Mouse (Mus musculus) MEL (cell line): ENCODE data around the gene Ado. TPM values are rescaled to one million over a fixed set of nuclear protein-coding genes. Genes with fewer than 3 reads are reported as not detected.

Experiments used
- DNase-seq: peaks from one replicate; pipeline ENCODE4 v3.0.0; 2011; ENCODE audit warnings: low read depth, low spot score
- H3K27ac ChIP-seq: 2 replicates; pipeline ENCODE4 v1.5.1; 2012; ENCODE audit warnings: low read depth, mild to moderate bottlenecking, control low read depth, low read length, moderate library complexity; ENCODE audit not compliant: control insufficient read depth
- H3K27me3 ChIP-seq, 2 experiments: fragments of 150-350 bp in 1 of 2; sonication (generic) in 1 of 2; 2 replicates each; pipeline ENCODE4 v1.6.1; 2012; ENCODE audit warnings: low read length in 2 of 2, mild to moderate bottlenecking in 2 of 2, improper control_type of control experiment in 1 of 2, moderate library complexity in 1 of 2; ENCODE audit not compliant: insufficient read depth in 2 of 2, control insufficient read depth in 1 of 2
- H3K36me3 ChIP-seq, 2 experiments: 2 replicates each; pipeline ENCODE4 v1.6.1; 2012 to 2014; ENCODE audit warnings: low read length in 2 of 2, improper control_type of control experiment in 1 of 2, inconsistent platforms in 1 of 2, mild to moderate bottlenecking in 1 of 2; ENCODE audit not compliant: insufficient read depth in 2 of 2, control insufficient read depth in 1 of 2
- H3K4me1 ChIP-seq, 2 experiments: fragments of 150-350 bp in 1 of 2; sonication (generic) in 1 of 2; 2 replicates each; pipeline ENCODE4 v1.6.1; 2012; ENCODE audit warnings: low read length in 2 of 2, improper control_type of control experiment in 1 of 2, mild to moderate bottlenecking in 1 of 2; ENCODE audit not compliant: insufficient read depth in 2 of 2, control insufficient read depth in 1 of 2
- H3K4me3 ChIP-seq, 2 experiments: fragments of 150-350 bp in 1 of 2; sonication (generic) in 1 of 2; 2 replicates each; pipeline ENCODE4 v1.5.1; 2012; ENCODE audit warnings: low read depth in 2 of 2, low read length in 2 of 2, mild to moderate bottlenecking in 2 of 2, moderate library complexity in 2 of 2, control low read depth in 1 of 2, improper control_type of control experiment in 1 of 2; ENCODE audit not compliant: control insufficient read depth in 1 of 2, insufficient read depth in 1 of 2
- H3K79me2 ChIP-seq: 2 replicates; pipeline ENCODE4 v1.6.1; 2012; ENCODE audit warnings: mild to moderate bottlenecking, low read length, moderate library complexity; ENCODE audit not compliant: control insufficient read depth, poor library complexity, insufficient read depth
- H3K9ac ChIP-seq: 2 replicates; pipeline ENCODE4 v1.6.1; 2012; ENCODE audit warnings: low read depth, mild to moderate bottlenecking, control low read depth, low read length, moderate library complexity; ENCODE audit not compliant: control insufficient read depth, poor library complexity, severe bottlenecking
- H3K9me3 ChIP-seq: fragments of 150-350 bp; sonication (generic); replicated peaks from 2 replicates; pipeline ENCODE4 v1.6.1; 2012; ENCODE audit warnings: mild to moderate bottlenecking, low read length, improper control_type of control experiment, moderate library complexity; ENCODE audit not compliant: insufficient read depth
- BHLHE40 ChIP-seq: IDR thresholded peaks from 2 replicates; pipeline ENCODE4 v1.6.1; 2012; ENCODE audit warnings: low read depth, mild to moderate bottlenecking, inconsistent platforms, low read length, improper control_type of control experiment, borderline replicate concordance
- CHD2 ChIP-seq: IDR thresholded peaks from 2 replicates; pipeline ENCODE4 v1.6.1; 2011; ENCODE audit warnings: low read length, improper control_type of control experiment
- CTCF ChIP-seq, 3 experiments: IDR thresholded peaks in 2 of 3; conservative IDR thresholded peaks in 1 of 3; 2 replicates each; pipeline ENCODE4 v1.5.1; 2011 to 2012; ENCODE audit warnings: low read length in 3 of 3, low read depth in 2 of 3, mild to moderate bottlenecking in 2 of 3, improper control_type of control experiment in 1 of 3, inconsistent platforms in 1 of 3, mixed read lengths in 1 of 3, moderate library complexity in 1 of 3; ENCODE audit not compliant: control insufficient read depth in 1 of 3, insufficient read depth in 1 of 3, poor library complexity in 1 of 3, severe bottlenecking in 1 of 3
- ELF1 ChIP-seq: IDR thresholded peaks from 2 replicates; pipeline ENCODE4 v1.6.1; 2014; ENCODE audit warnings: low read depth, mild to moderate bottlenecking, inconsistent platforms, low read length, improper control_type of control experiment, moderate library complexity
- EP300 ChIP-seq, 2 experiments: IDR thresholded peaks; 2 replicates each; pipeline ENCODE4 v1.6.1; 2011; ENCODE audit warnings: improper control_type of control experiment in 2 of 2, low read length in 2 of 2, low read depth in 1 of 2, mild to moderate bottlenecking in 1 of 2
- ETS1 ChIP-seq: IDR thresholded peaks from 2 replicates; pipeline ENCODE4 v1.6.1; 2012; ENCODE audit warnings: low read depth, mild to moderate bottlenecking, inconsistent platforms, low read length, improper control_type of control experiment, moderate library complexity
- GABPA ChIP-seq: IDR thresholded peaks from 2 replicates; pipeline ENCODE4 v1.6.1; 2012; ENCODE audit warnings: low read depth, mild to moderate bottlenecking, inconsistent platforms, low read length, improper control_type of control experiment, moderate library complexity
- HCFC1 ChIP-seq: IDR thresholded peaks from 2 replicates; pipeline ENCODE4 v1.6.1; 2012; ENCODE audit warnings: low read depth, mild to moderate bottlenecking, inconsistent platforms, low read length, improper control_type of control experiment, moderate library complexity
- JUND ChIP-seq: IDR thresholded peaks from 2 replicates; pipeline ENCODE4 v1.6.1; 2011; ENCODE audit warnings: low read depth, mild to moderate bottlenecking, improper control_type of control experiment, low read length
- KAT2A ChIP-seq: conservative IDR thresholded peaks from 2 replicates; pipeline ENCODE4 v1.6.1; 2012; ENCODE audit warnings: low read depth, low read length, improper control_type of control experiment, inconsistent platforms
- MAFK ChIP-seq: IDR thresholded peaks from 2 replicates; pipeline ENCODE4 v1.6.1; 2011; ENCODE audit warnings: low read depth, mild to moderate bottlenecking, low read length, improper control_type of control experiment, borderline replicate concordance
- MAX ChIP-seq: IDR thresholded peaks from 2 replicates; pipeline ENCODE4 v1.6.1; 2011; ENCODE audit warnings: low read length, improper control_type of control experiment
- MEF2A ChIP-seq: IDR thresholded peaks from 2 replicates; pipeline ENCODE4 v1.6.1; 2014; ENCODE audit warnings: low read depth, mild to moderate bottlenecking, inconsistent platforms, low read length, improper control_type of control experiment; ENCODE audit not compliant: poor library complexity, insufficient replicate concordance, severe bottlenecking; ENCODE audit errors: extremely low read depth
- MXI1 ChIP-seq: IDR thresholded peaks from 2 replicates; pipeline ENCODE4 v1.6.1; 2011; ENCODE audit warnings: mild to moderate bottlenecking, low read depth, low read length, improper control_type of control experiment
- MYC ChIP-seq: IDR thresholded peaks from 2 replicates; pipeline ENCODE4 v1.6.1; 2011; ENCODE audit warnings: low read depth, mild to moderate bottlenecking, low read length, improper control_type of control experiment, moderate library complexity
- POLR2AphosphoS2 ChIP-seq: IDR thresholded peaks from 2 replicates; pipeline ENCODE4 v1.6.1; 2011; ENCODE audit warnings: low read length, improper control_type of control experiment
- POLR2AphosphoS5 ChIP-seq: IDR thresholded peaks from 2 replicates; pipeline ENCODE4 v1.6.1; 2012; ENCODE audit warnings: low read depth, borderline replicate concordance, mild to moderate bottlenecking, inconsistent platforms, low read length, moderate library complexity, mixed read lengths
- RCOR1 ChIP-seq: IDR thresholded peaks from 2 replicates; pipeline ENCODE4 v1.6.1; 2012; ENCODE audit warnings: low read depth, mild to moderate bottlenecking, inconsistent platforms, low read length, improper control_type of control experiment
- SMC3 ChIP-seq: IDR thresholded peaks from 2 replicates; pipeline ENCODE4 v1.6.1; 2011; ENCODE audit warnings: low read depth, low read length, improper control_type of control experiment
- TBP ChIP-seq: IDR thresholded peaks from 2 replicates; pipeline ENCODE4 v1.8.0; 2011; ENCODE audit warnings: low read depth, low read length, improper control_type of control experiment
- USF2 ChIP-seq, 2 experiments: IDR thresholded peaks; 2 replicates each; pipeline ENCODE4 v1.6.1; 2011 to 2012; ENCODE audit warnings: improper control_type of control experiment in 2 of 2, low read length in 2 of 2, borderline replicate concordance in 1 of 2, inconsistent platforms in 1 of 2, low read depth in 1 of 2, mild to moderate bottlenecking in 1 of 2; ENCODE audit not compliant: insufficient read depth in 1 of 2
- ZC3H11A ChIP-seq: IDR thresholded peaks from 2 replicates; pipeline ENCODE4 v1.6.1; 2012; ENCODE audit warnings: low read depth, mild to moderate bottlenecking, inconsistent platforms, low read length, improper control_type of control experiment
- ZMIZ1 ChIP-seq: IDR thresholded peaks from 2 replicates; pipeline ENCODE4 v1.6.1; 2012; ENCODE audit warnings: low read depth, mild to moderate bottlenecking, inconsistent platforms, low read length, improper control_type of control experiment, moderate library complexity
- polyA plus RNA-seq, 2 experiments: library from polyadenylated mRNA; stranded (reverse) in 1 of 2; unstranded in 1 of 2; fragments of >175 nt in 1 of 2; fragments of >200 nt in 1 of 2; gene quantifications; 2 replicates each; pipeline versions ENCODE4 v1.2.1 to v1.2.4; 2012; ENCODE audit warnings: low replicate concordance in 2 of 2, low read depth in 1 of 2; ENCODE audit not compliant: insufficient read length in 2 of 2, insufficient read depth in 1 of 2, missing spikeins in 1 of 2
- total RNA-seq: library from RNA; depleted of rRNA; stranded (reverse); fragments of 300-350 nt; gene quantifications from 2 replicates; pipeline ENCODE4 v1.2.3, GENCODE M21; 2012

Gene Ado
- total and polyA plus RNA-seq, 3 experiments: 16.9 to 86.9 (median 19.3) TPM

- H3K4me3 ChIP-seq: no peak overlapping the region
- TF ChIP-seq USF2 (IDR thresholded peaks at IDR 0.05; ENCODE audit: borderline replicate concordance in 1 of 2, insufficient read depth in 1 of 2, low read depth in 1 of 2, low read length in 2 of 2) (no peak), TBP (no peak), GABPA (no peak), POLR2AphosphoS2 (no peak), MAFK (no peak), MXI1 (no peak), CHD2 (no peak), MYC (no peak), POLR2AphosphoS5 (no peak), ZC3H11A (no peak), HCFC1 (no peak), ETS1 (no peak), SMC3 (no peak), EP300 (IDR thresholded peaks at IDR 0.05; ENCODE audit: low read depth in 1 of 2, low read length in 2 of 2) (no peak), BHLHE40 (no peak), RCOR1 (no peak), ZMIZ1 (no peak), KAT2A (no peak), MEF2A (no peak), JUND (no peak)
- H3K27me3 ChIP-seq: no peaks in the 10 kb centered on the region
- no peaks in the 10 kb centered on the region for H3K36me3 ChIP-seq
- H3K4me1 ChIP-seq: no peaks in the 10 kb centered on the region
- no peak overlapping the region for H3K9ac ChIP-seq
- H3K79me2 ChIP-seq: no peaks in the 10 kb centered on the region
- no peak for DNase-seq
- H3K9me3 ChIP-seq: no peaks in the 10 kb centered on the region
- H3K27ac ChIP-seq: no peak overlapping the region
These were observed 37.3 kb upstream of the Ado start for GRCm38 (mm10) chr10:67585873-67586610.

GRCm38 (mm10) chr10:67581698-67582285, 33.0 kb upstream of the Ado start:
- Histone ChIP-seq H3K4me1 (no peaks in the 10 kb centered on the region), H3K4me3 (no peak overlapping the region), H3K27ac (no peak overlapping the region), H3K36me3 (no peaks in the 10 kb centered on the region), H3K9ac (no peak overlapping the region)
- no peak for TF ChIP-seq ELF1
- TF ChIP-seq POLR2AphosphoS5: no peak
- no peak for TF ChIP-seq BHLHE40
- no peak for TF ChIP-seq ETS1
- no peak for TF ChIP-seq SMC3
- TF ChIP-seq MAX: no peak
- TF ChIP-seq ZC3H11A: no peak
- no peak for TF ChIP-seq POLR2AphosphoS2
- no peak for TF ChIP-seq GABPA
- no peak for TF ChIP-seq CTCF (IDR thresholded peaks at IDR 0.05 in 2 of 3, conservative IDR thresholded peaks at IDR 0.05 in 1 of 3; ENCODE audit: control insufficient read depth in 1 of 3, insufficient read depth in 1 of 3, low read depth in 2 of 3, low read length in 3 of 3, poor library complexity in 1 of 3, severe bottlenecking in 1 of 3)
- TF ChIP-seq, all 39 proteins: peak for 0
- Histone ChIP-seq H3K79me2 (no peaks in the 10 kb centered on the region), H3K9me3 (no peaks in the 10 kb centered on the region), H3K27me3 (0 out of 4 replicates have a peak, but pooled peaks cover 0 to 2% of the 10 kb centered on the region in 2 experiments)
- no peak for DNase-seq
